Mouse (Mus musculus): ENCODE measurements around the gene Cideb.

Cideb gene

GRCm38 (mm10) chr14:55763166-55763565 is 4.9 kb upstream of the Cideb start:
- DNase-seq (ENCODE audit: low spot score in 2 of 2), result no peak

GRCm38 (mm10) chr14:55762001-55762821 is 4.0 kb upstream of the Cideb start:
- no peak for DNase-seq (ENCODE audit: low spot score in 2 of 2)

- no peak for DNase-seq (ENCODE audit: low spot score in 2 of 2)
These were observed 2.9 kb upstream of the Cideb start, which contains the start of gene Ltb4r2 for GRCm38 (mm10) chr14:55761163-55761562. Gene Ltb4r2 (plus strand): TSS chr14:55761428.

- peak in 1 of 2 experiments; percentile 86 for DNase-seq (ENCODE audit: low spot score in 2 of 2)
These were observed 1.9 kb upstream of the Cideb start for GRCm38 (mm10) chr14:55760156-55760555.

GRCm38 (mm10) chr14:55757566-55757965 is 692 bp downstream of the Cideb start:
- DNase-seq (ENCODE audit: low spot score in 2 of 2), result no peak

- DNase-seq (ENCODE audit: low spot score in 2 of 2), result no peak
These were observed 11.0 kb downstream of the Cideb start for GRCm38 (mm10) chr14:55747051-55747847.

GRCm38 (mm10) chr14:55745861-55746237 is 12.4 kb downstream of the Cideb start:
- DNase-seq (ENCODE audit: low spot score in 2 of 2), result no peak

GRCm38 (mm10) chr14:55745180-55745860 is 12.9 kb downstream of the Cideb start, which contains the start of the genes Dhrs1 and Nop9:
Gene Dhrs1 (minus strand): TSS chr14:55745690.
Gene Nop9 (plus strand): TSS chr14:55745693.
- peak; percentile 55 to 81 for DNase-seq (ENCODE audit: low spot score in 2 of 2)

GRCm38 (mm10) chr14:55743711-55744110 is 14.5 kb downstream of the Cideb start:
- peak in 1 of 2 experiments; percentile 88 for DNase-seq (ENCODE audit: low spot score in 2 of 2)

GRCm38 (mm10) chr14:55737086-55737687 is 21.1 kb downstream of the Cideb start:
- no peak for DNase-seq (ENCODE audit: low spot score in 2 of 2)

- no peak for DNase-seq (ENCODE audit: low spot score in 2 of 2)
These were observed 22.5 kb downstream of the Cideb start for GRCm38 (mm10) chr14:55735758-55736157.

- DNase-seq (ENCODE audit: low spot score in 2 of 2), result no peak
These were observed 22.9 kb downstream of the Cideb start for GRCm38 (mm10) chr14:55735334-55735733.

GRCm38 (mm10) chr14:55734869-55735268 is 23.4 kb downstream of the Cideb start:
- no peak for DNase-seq (ENCODE audit: low spot score in 2 of 2)

- DNase-seq (ENCODE audit: low spot score in 2 of 2), result no peak
These were observed 24.4 kb downstream of the Cideb start for GRCm38 (mm10) chr14:55733889-55734288.

GRCm38 (mm10) chr14:55730531-55731032 is 27.7 kb downstream of the Cideb start:
- peak in 1 of 2 experiments; percentile 55 for DNase-seq (ENCODE audit: low spot score in 2 of 2)

- DNase-seq (ENCODE audit: low spot score in 2 of 2), result no peak
These were observed 28.1 kb downstream of the Cideb start for GRCm38 (mm10) chr14:55730116-55730515.

- no peak for DNase-seq (ENCODE audit: low spot score in 2 of 2)
These were observed 30.2 kb downstream of the Cideb start for GRCm38 (mm10) chr14:55727889-55728685.

GRCm38 (mm10) chr14:55726261-55726660 is 32.0 kb downstream of the Cideb start:
- no peak for DNase-seq (ENCODE audit: low spot score in 2 of 2)

GRCm38 (mm10) chr14:55724411-55724871 is 33.8 kb downstream of the Cideb start:
- DNase-seq (ENCODE audit: low spot score in 2 of 2), result no peak

GRCm38 (mm10) chr14:55723433-55723832 is 34.8 kb downstream of the Cideb start:
- DNase-seq (ENCODE audit: low spot score in 2 of 2), result no peak
